Mouse (Mus musculus) inflammation-experienced regulatory T-cells, adult 6 months (primary cell): ENCODE measurements around the gene Fcer1g. TPM values are rescaled to one million over a fixed set of nuclear protein-coding genes. Genes with fewer than 3 reads are reported as not detected.

Experiments
- ATAC-seq: one replicate; pipeline ENCODE4 v1.8.0; 2017
- polyA plus RNA-seq, 3 experiments: library from polyadenylated mRNA; unstranded; fragments of 100-300 nt; shearing (Covaris generic); gene quantifications; one replicate each; pipeline ENCODE4 v1.2.1; 2017

The Fcer1g gene
- polyA plus RNA-seq, 3 experiments from 2014 or later: 10.7 TPM; not detected in 2

GRCm38 (mm10) chr1:171265971-171266744 lies 32.0 kb upstream of the Fcer1g start:
- no peak for ATAC-seq

- ATAC-seq: no peak
Observed at GRCm38 (mm10) chr1:171263666-171264461, 29.7 kb upstream of the Fcer1g start.

GRCm38 (mm10) chr1:171263185-171263611 lies 29.0 kb upstream of the Fcer1g start:
- ATAC-seq: no peak

- ATAC-seq: peak; percentile 63
Observed at GRCm38 (mm10) chr1:171262594-171263130, 28.5 kb upstream of the Fcer1g start.

GRCm38 (mm10) chr1:171260316-171260715 lies 26.2 kb upstream of the Fcer1g start:
- no peak for ATAC-seq

- no peak for ATAC-seq
Observed at GRCm38 (mm10) chr1:171258921-171259320, 24.8 kb upstream of the Fcer1g start.

GRCm38 (mm10) chr1:171257781-171258180 lies 23.6 kb upstream of the Fcer1g start:
- ATAC-seq: no peak

- peak; percentile 73 for ATAC-seq
Observed at GRCm38 (mm10) chr1:171256937-171257548, 22.9 kb upstream of the Fcer1g start.

GRCm38 (mm10) chr1:171256095-171256818 lies 22.1 kb upstream of the Fcer1g start:
- no peak for ATAC-seq

- ATAC-seq: no peak
Observed at GRCm38 (mm10) chr1:171252415-171252814, 18.2 kb upstream of the Fcer1g start.

GRCm38 (mm10) chr1:171251594-171252324 lies 17.6 kb upstream of the Fcer1g start:
- no peak for ATAC-seq

GRCm38 (mm10) chr1:171250680-171251593 lies 16.8 kb upstream of the Fcer1g start, which contains the start of gene Ndufs2:
Ndufs2 (minus strand) TSS chr1:171251388.
- ATAC-seq: no peak

GRCm38 (mm10) chr1:171249913-171250600 lies 15.9 kb upstream of the Fcer1g start, which contains the start of gene Adamts4:
Adamts4 (plus strand) TSS chr1:171250421.
- ATAC-seq: no peak

- no peak for ATAC-seq
Observed at GRCm38 (mm10) chr1:171248386-171249226, 14.4 kb upstream of the Fcer1g start.

GRCm38 (mm10) chr1:171247916-171248315 lies 13.8 kb upstream of the Fcer1g start:
- no peak for ATAC-seq

- peak; percentile 7 for ATAC-seq
Observed at GRCm38 (mm10) chr1:171247453-171247841, 13.3 kb upstream of the Fcer1g start.

GRCm38 (mm10) chr1:171246709-171247452 lies 12.7 kb upstream of the Fcer1g start:
- peak; percentile 99 for ATAC-seq

GRCm38 (mm10) chr1:171245353-171245752 lies 11.2 kb upstream of the Fcer1g start:
- ATAC-seq: no peak
